Mouse (Mus musculus): ENCODE data around the gene Osbpl3. TPM values are rescaled to one million over a fixed set of nuclear protein-coding genes. Genes with fewer than 3 reads are reported as not detected.

Gene Osbpl3
- polyA plus RNA-seq, 1 experiment, result 23.4 TPM

- peaks cover 12% of the 10 kb centered on the region for H3K4me1 ChIP-seq (ENCODE audit: control insufficient read depth, insufficient read depth, low read length)
- TF ChIP-seq CTCF (IDR thresholded peaks at IDR 0.05; ENCODE audit: low read depth, low read length) (no peak), POLR2A (IDR thresholded peaks at IDR 0.05; ENCODE audit: borderline replicate concordance, low read depth, low read length) (no peak)
These were observed 89.7 kb downstream of the Osbpl3 start for GRCm38 (mm10) chr6:50366319-50366718.

DNA sequence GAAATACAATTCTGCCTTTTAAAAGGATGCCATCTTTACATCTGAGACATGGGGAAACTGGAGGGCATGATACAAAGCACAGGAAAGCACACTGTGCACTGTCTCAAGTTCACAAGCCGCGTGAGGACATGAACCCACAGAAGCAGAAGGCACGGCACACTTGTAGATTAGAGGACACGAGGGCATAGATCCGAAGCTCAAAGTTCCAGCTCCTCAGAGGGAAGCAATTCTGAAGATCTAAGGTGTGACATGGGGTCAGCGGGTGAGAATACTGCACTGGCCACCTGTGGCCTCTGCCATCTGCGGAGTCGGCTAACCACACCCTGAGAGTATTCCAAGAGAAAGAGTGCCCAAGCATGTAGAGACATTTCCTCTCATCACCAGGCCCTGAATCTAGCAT is 91.6 kb downstream of the Osbpl3 start:
- Histone ChIP-seq H3K4me3 (ENCODE audit: insufficient read depth, low read length) (no peak overlapping the region), H3K27ac (ENCODE audit: insufficient read depth, low read depth, low read length) (no peak overlapping the region), H3K4me1 (ENCODE audit: control insufficient read depth, insufficient read depth, low read length) (peaks cover 23% of the 10 kb centered on the region)
- TF ChIP-seq POLR2A (IDR thresholded peaks at IDR 0.05; ENCODE audit: borderline replicate concordance, low read depth, low read length), result no peak
- TF ChIP-seq CTCF (IDR thresholded peaks at IDR 0.05; ENCODE audit: low read depth, low read length), result no peak

More at GRCm38 (mm10) chr6:50366319-50366718, 89.7 kb downstream of the Osbpl3 start:
- Histone ChIP-seq H3K4me3 (ENCODE audit: insufficient read depth, low read length) (no peak overlapping the region), H3K27ac (ENCODE audit: insufficient read depth, low read depth, low read length) (no peak overlapping the region)

GRCm38 (mm10) chr6:50363385-50363784 is 92.6 kb downstream of the Osbpl3 start:
- Histone ChIP-seq H3K4me1 (ENCODE audit: control insufficient read depth, insufficient read depth, low read length) (peaks cover 28% of the 10 kb centered on the region), H3K4me3 (ENCODE audit: insufficient read depth, low read length) (no peak overlapping the region)
- TF ChIP-seq CTCF (IDR thresholded peaks at IDR 0.05; ENCODE audit: low read depth, low read length) (no peak), POLR2A (IDR thresholded peaks at IDR 0.05; ENCODE audit: borderline replicate concordance, low read depth, low read length) (no peak)

DNA sequence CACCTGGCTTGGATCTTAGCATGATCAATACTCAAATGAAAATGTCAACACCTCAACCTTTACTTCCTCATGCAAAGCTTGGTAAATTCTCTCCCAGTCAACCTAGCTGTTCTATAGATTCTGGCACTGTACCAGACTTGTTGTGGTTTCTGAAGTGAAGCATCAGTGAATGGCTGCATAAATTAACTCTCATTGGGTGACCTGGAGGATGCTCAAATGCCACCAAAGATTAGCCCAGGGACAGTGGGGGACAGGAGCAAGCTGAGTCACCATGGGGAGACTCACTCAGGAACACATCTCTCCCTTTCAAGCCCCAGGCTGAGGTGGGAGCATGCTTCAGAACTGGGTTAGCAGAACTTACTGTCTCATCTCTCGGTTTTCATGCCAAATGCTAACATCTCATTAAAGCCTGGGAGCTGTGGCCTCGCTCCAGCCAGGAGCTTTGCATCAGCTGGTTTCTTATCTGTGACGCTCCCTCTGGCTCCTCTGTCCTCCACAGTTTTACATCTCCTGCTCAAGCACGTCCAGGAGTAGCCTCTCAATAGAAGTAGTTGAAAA is 93.2 kb downstream of the Osbpl3 start:
- no peak for TF ChIP-seq POLR2A (IDR thresholded peaks at IDR 0.05; ENCODE audit: borderline replicate concordance, low read depth, low read length)
- no peak for TF ChIP-seq CTCF (IDR thresholded peaks at IDR 0.05; ENCODE audit: low read depth, low read length)
- peaks cover 28% of the 10 kb centered on the region for H3K4me1 ChIP-seq (ENCODE audit: control insufficient read depth, insufficient read depth, low read length)
- no peak overlapping the region for H3K27ac ChIP-seq (ENCODE audit: insufficient read depth, low read depth, low read length)
- H3K4me3 ChIP-seq (ENCODE audit: insufficient read depth, low read length), result no peak overlapping the region

More at GRCm38 (mm10) chr6:50363385-50363784, 92.6 kb downstream of the Osbpl3 start:
- no peak overlapping the region for H3K27ac ChIP-seq (ENCODE audit: insufficient read depth, low read depth, low read length)

GRCm38 (mm10) chr6:50362196-50362595 is 93.8 kb downstream of the Osbpl3 start:
- H3K4me1 ChIP-seq (ENCODE audit: control insufficient read depth, insufficient read depth, low read length), result peaks cover 26% of the 10 kb centered on the region
- no peak overlapping the region for H3K27ac ChIP-seq (ENCODE audit: insufficient read depth, low read depth, low read length)
- H3K4me3 ChIP-seq (ENCODE audit: insufficient read depth, low read length), result no peak overlapping the region
- TF ChIP-seq POLR2A (IDR thresholded peaks at IDR 0.05; ENCODE audit: borderline replicate concordance, low read depth, low read length) (no peak), CTCF (IDR thresholded peaks at IDR 0.05; ENCODE audit: low read depth, low read length) (no peak)

GRCm38 (mm10) chr6:50358104-50358679 is 97.8 kb downstream of the Osbpl3 start:
- Histone ChIP-seq H3K27ac (ENCODE audit: insufficient read depth, low read depth, low read length) (no peak overlapping the region), H3K4me1 (ENCODE audit: control insufficient read depth, insufficient read depth, low read length) (peaks cover 44% of the 10 kb centered on the region), H3K4me3 (ENCODE audit: insufficient read depth, low read length) (no peak overlapping the region)
- no peak for TF ChIP-seq POLR2A (IDR thresholded peaks at IDR 0.05; ENCODE audit: borderline replicate concordance, low read depth, low read length)
- no peak for TF ChIP-seq CTCF (IDR thresholded peaks at IDR 0.05; ENCODE audit: low read depth, low read length)

GRCm38 (mm10) chr6:50354688-50355660 is 101.0 kb downstream of the Osbpl3 start:
- Histone ChIP-seq H3K4me3 (ENCODE audit: insufficient read depth, low read length) (no peak overlapping the region), H3K4me1 (ENCODE audit: control insufficient read depth, insufficient read depth, low read length) (peaks cover 39% of the 10 kb centered on the region), H3K27ac (ENCODE audit: insufficient read depth, low read depth, low read length) (no peak overlapping the region)
- TF ChIP-seq CTCF (IDR thresholded peaks at IDR 0.05; ENCODE audit: low read depth, low read length) (no peak), POLR2A (IDR thresholded peaks at IDR 0.05; ENCODE audit: borderline replicate concordance, low read depth, low read length) (no peak)

DNA sequence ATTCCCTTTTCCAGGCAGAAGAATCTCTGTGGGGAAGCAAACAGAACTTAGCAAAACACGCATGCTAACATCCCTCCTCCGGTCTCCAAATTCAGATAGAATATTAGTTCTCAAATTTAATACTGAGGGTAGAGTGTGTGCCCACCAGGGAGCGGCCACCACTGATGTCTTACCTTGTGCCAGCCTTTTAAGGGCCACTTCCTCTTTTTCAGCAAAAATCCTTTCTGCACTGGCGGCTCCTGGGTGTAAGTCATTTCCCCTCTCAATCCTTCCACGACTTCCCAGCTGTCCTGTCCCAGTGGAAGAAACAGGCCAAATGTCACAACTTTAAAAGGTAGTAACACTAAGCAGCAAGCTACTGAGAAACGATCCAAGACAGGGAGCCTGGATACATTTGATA is 103.2 kb downstream of the Osbpl3 start:
- no peak for TF ChIP-seq POLR2A (IDR thresholded peaks at IDR 0.05; ENCODE audit: borderline replicate concordance, low read depth, low read length)
- TF ChIP-seq CTCF (IDR thresholded peaks at IDR 0.05; ENCODE audit: low read depth, low read length), result no peak
- Histone ChIP-seq H3K4me1 (ENCODE audit: control insufficient read depth, insufficient read depth, low read length) (peaks cover 28% of the 10 kb centered on the region), H3K4me3 (ENCODE audit: insufficient read depth, low read length) (no peak overlapping the region), H3K27ac (ENCODE audit: insufficient read depth, low read depth, low read length) (no peak overlapping the region)

DNA sequence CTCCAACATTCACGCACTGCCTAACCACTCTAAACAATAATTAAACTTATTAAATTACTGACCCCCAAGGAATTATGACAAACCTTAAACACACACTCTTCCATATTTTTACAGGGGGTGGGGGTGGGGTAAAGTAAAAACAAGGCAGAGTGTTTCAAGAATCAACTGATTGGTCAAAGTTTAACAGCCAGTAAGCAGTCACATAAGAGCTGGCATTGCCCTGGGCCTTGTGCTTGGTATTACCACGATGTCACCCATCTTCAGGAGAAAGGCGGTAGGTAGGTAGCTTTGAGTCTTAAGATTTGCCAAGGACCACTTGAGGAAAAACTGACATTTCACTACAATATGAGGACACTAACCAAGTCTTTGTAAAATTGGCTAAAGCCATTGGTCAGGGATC is 105.1 kb downstream of the Osbpl3 start:
- no peak overlapping the region for H3K27ac ChIP-seq (ENCODE audit: insufficient read depth, low read depth, low read length)
- H3K4me3 ChIP-seq (ENCODE audit: insufficient read depth, low read length), result no peak overlapping the region
- peaks cover 27% of the 10 kb centered on the region for H3K4me1 ChIP-seq (ENCODE audit: control insufficient read depth, insufficient read depth, low read length)
- no peak for TF ChIP-seq CTCF (IDR thresholded peaks at IDR 0.05; ENCODE audit: low read depth, low read length)
- no peak for TF ChIP-seq POLR2A (IDR thresholded peaks at IDR 0.05; ENCODE audit: borderline replicate concordance, low read depth, low read length)
